In the genomic region with DNA sequence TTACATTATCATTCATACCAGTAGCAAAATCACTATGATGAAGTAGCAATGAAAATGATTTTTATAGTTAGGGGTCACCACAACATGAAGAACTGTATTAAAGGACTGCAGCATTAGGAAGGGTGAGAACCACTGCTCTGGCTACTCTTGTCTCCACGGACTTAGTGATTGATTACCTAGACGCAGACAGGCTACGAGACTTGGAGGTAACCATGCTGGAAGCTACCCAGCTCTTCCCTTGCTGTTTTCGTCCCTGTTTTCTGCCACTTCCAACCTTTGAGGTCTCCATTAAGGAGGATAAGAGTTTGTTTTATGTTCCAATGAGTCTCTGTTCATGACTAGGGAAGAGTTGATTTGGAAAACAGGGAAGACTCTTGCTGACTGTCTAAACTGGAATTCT, we compare ENCODE assay signal across 16 mouse cellular contexts.
"Had no signal": no experiment of that assay in that cellular context is flagged by ENCODE, and none has a peak within 500 bp of the region (broad histone marks: within the 10 kb centered on the region; RNA-seq: fewer than 3 reads in every experiment).

No protein-coding gene starts in this region.

- H3K9ac ChIP-seq: neural tube, embryonic 13.5 days; neural tube, embryonic 15.5 days; stomach, embryonic 15.5 days had no signal

- H3K36me3 ChIP-seq: neural tube, embryonic 13.5 days; neural tube, embryonic 15.5 days; stomach, embryonic 15.5 days had no signal

- H3K4me2 ChIP-seq: neural tube, embryonic 13.5 days; neural tube, embryonic 15.5 days; stomach, embryonic 15.5 days had no signal

- H3K27me3 ChIP-seq: neural tube, embryonic 13.5 days; neural tube, embryonic 15.5 days; stomach, embryonic 15.5 days had no signal

- H3K4me1 ChIP-seq: neural tube, embryonic 13.5 days; neural tube, embryonic 15.5 days; stomach, embryonic 15.5 days had no signal

- H3K9me3 ChIP-seq: neural tube, embryonic 13.5 days; neural tube, embryonic 15.5 days; stomach, embryonic 15.5 days had no signal

- H3K4me3 ChIP-seq: neural tube, embryonic 13.5 days; neural tube, embryonic 15.5 days; stomach, embryonic 15.5 days had no signal

- H3K27ac ChIP-seq: neural tube, embryonic 13.5 days; neural tube, embryonic 15.5 days; stomach, embryonic 15.5 days; stomach, postnatal 0 days had no signal

- DNase-seq: retina, postnatal 1 day; right cerebral cortex, adult 18-20 months; right cerebral cortex, postnatal 14 days; right cerebral cortex, postnatal 25 days; right cerebral cortex, postnatal 4 days; spleen, adult 18-20 months; thymus, adult 18-20 months; thymus, adult 2 months; thymus, postnatal 14 days; thymus, postnatal 25 days; thymus, postnatal 36 days; thymus, postnatal 4 days had no signal
